Mouse (Mus musculus) spleen, adult 2 months (tissue): ENCODE data around the gene Slc4a1.

Experiments used
- CTCF ChIP-seq: fragments of 200-500 bp; IDR thresholded peaks from 2 replicates; pipeline ENCODE4 v1.5.1; 2011; ENCODE audit warnings: mild to moderate bottlenecking, inconsistent platforms; ENCODE audit not compliant: insufficient read depth, insufficient read length, insufficient replicate concordance; ENCODE audit errors: extremely low read depth
- POLR2A ChIP-seq: fragments of 200-500 bp; IDR thresholded peaks from 2 replicates; pipeline ENCODE4 v1.6.1; 2011; ENCODE audit warnings: low read depth, low read length, inconsistent platforms

- no peak for TF ChIP-seq CTCF
- TF ChIP-seq POLR2A = no peak
These were observed 23.3 kb downstream of the Slc4a1 start for GRCm38 (mm10) chr11:102342742-102343141.
